Mouse (Mus musculus) small intestine, adult 2 months (tissue): Measurements from ENCODE around the gene Gm28035.

Source experiments
- CTCF ChIP-seq: fragments of 200-500 bp; IDR thresholded peaks from 2 replicates; pipeline ENCODE4 v1.5.1; 2012; ENCODE audit warnings: low read depth, mild to moderate bottlenecking, control low read depth, inconsistent platforms, low read length, moderate library complexity, mixed read lengths; ENCODE audit not compliant: insufficient replicate concordance, insufficient read length; ENCODE audit errors: extremely low read depth
- POLR2A ChIP-seq: fragments of 200-500 bp; IDR thresholded peaks from 2 replicates; pipeline ENCODE4 v1.6.1; 2012; ENCODE audit warnings: low read depth, mild to moderate bottlenecking, control low read depth, inconsistent platforms, low read length, moderate library complexity

- no peak for TF ChIP-seq POLR2A
- TF ChIP-seq CTCF: no peak
These were observed 23.4 kb downstream of the Gm28035 start for GRCm38 (mm10) chr2:30263811-30264210.
